Mouse (Mus musculus) midbrain, embryonic 12.5 days (tissue): ENCODE results near the gene Phf7. TPM values are rescaled to one million over a fixed set of nuclear protein-coding genes. Genes with fewer than 3 reads are reported as not detected.

Experiments used
- ATAC-seq: fragments of 200-750 bp; cut with Nextera tagmentation; 2 replicates; pipeline ENCODE4 v1.8.0; 2017; ENCODE audit warnings: low read depth, moderate TSS enrichment, moderate library complexity; ENCODE audit not compliant: low FRiP score
- H3K27ac ChIP-seq: fragments of 300-500 bp; sonication (generic); replicated peaks from 2 replicates; pipeline ENCODE4 v1.5.1; 2016; ENCODE audit warnings: mild to moderate bottlenecking
- H3K27me3 ChIP-seq: fragments of 300-500 bp; sonication (generic); 2 replicates; pipeline ENCODE4 v1.6.1; 2016; ENCODE audit warnings: mild to moderate bottlenecking
- H3K36me3 ChIP-seq: fragments of 300-500 bp; sonication (generic); 2 replicates; pipeline ENCODE4 v1.6.1; 2016
- H3K4me1 ChIP-seq: fragments of 300-500 bp; sonication (generic); 2 replicates; pipeline ENCODE4 v1.6.1; 2016
- H3K4me2 ChIP-seq: fragments of 300-500 bp; sonication (generic); replicated peaks from 2 replicates; pipeline ENCODE4 v1.6.1; 2016; ENCODE audit warnings: mild to moderate bottlenecking, moderate library complexity
- H3K4me3 ChIP-seq: fragments of 300-500 bp; sonication (generic); 2 replicates; pipeline ENCODE4 v1.5.1; 2016; ENCODE audit warnings: mild to moderate bottlenecking
- H3K9ac ChIP-seq: fragments of 300-500 bp; sonication (generic); replicated peaks from 2 replicates; pipeline ENCODE4 v1.6.1; 2016; ENCODE audit warnings: mild to moderate bottlenecking, moderate library complexity
- H3K9me3 ChIP-seq: fragments of 300-500 bp; sonication (generic); 2 replicates; pipeline ENCODE4 v1.6.1; 2016; ENCODE audit warnings: mild to moderate bottlenecking
- WGBS: fragments of 180-500 bp; shearing (Covaris S2); methylation state at CpG from one replicate; pipeline ENCODE4 v1.1.7; 2016; 5-methylcytosine and 5-hydroxymethylcytosine counted together
- polyA plus RNA-seq: library from polyadenylated mRNA; unstranded; fragments of >200 nt; fragmentation: Nextera tagmentation; extraction: Ambion mirVana; gene quantifications from 2 replicates; pipeline ENCODE4 v1.2.1, GENCODE M21; 2016

Gene Phf7
- polyA plus RNA-seq, 1 experiment from 2014 or later, result 12.0 TPM

DNA sequence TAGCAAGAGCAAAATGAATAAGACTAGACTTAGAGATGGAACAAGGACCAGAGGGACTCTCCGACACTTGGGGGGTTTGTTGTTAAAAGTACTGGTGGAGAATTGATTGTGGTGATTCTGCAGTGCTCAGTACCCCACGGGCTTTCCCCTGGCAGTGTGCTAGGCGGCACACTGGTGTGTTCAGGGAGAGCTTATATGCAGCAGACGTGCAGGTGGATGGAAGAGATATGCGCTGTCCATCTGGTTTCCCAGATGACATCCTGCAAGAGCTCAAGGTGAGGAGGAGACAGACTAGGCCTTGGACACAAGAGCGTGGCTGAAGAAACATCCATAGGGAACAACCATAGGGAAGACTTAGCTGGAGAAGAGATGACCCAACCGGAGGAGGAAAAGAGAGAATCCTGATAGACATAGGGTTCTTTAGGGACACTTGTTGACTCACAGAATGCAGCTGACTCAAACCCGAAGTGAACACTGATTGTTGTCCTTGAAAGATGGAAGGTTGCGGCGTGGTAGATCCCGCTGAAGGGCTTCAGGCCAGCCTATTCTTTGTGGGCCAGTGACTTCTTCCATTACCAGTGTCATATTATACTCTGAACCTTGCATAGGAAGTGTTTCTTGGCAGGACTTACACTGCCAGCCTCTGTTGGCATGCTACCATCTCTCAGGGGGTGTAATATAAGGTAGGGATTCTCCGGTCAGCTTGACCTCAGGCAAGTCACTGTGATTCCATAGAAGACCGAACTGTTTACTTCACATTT is 43.9 kb downstream of the Phf7 start:
- Histone ChIP-seq H3K9ac (peak overlapping the region; percentile 51), H3K36me3 (peaks cover 23% of the 10 kb centered on the region), H3K27ac (peak overlapping the region; percentile 83; the same call in 1 of the 2 replicates), H3K9me3 (no peaks in the 10 kb centered on the region), H3K27me3 (no peaks in the 10 kb centered on the region), H3K4me1 (peaks cover 23% of the 10 kb centered on the region), H3K4me2 (peak overlapping the region; percentile 98), H3K4me3 (peak overlapping the region; percentile 81)
- WGBS, result 85% methylated on average over 13 of the region's 13 CpGs
- peak; percentile 14; the same call in 1 of the 2 replicates for ATAC-seq

DNA sequence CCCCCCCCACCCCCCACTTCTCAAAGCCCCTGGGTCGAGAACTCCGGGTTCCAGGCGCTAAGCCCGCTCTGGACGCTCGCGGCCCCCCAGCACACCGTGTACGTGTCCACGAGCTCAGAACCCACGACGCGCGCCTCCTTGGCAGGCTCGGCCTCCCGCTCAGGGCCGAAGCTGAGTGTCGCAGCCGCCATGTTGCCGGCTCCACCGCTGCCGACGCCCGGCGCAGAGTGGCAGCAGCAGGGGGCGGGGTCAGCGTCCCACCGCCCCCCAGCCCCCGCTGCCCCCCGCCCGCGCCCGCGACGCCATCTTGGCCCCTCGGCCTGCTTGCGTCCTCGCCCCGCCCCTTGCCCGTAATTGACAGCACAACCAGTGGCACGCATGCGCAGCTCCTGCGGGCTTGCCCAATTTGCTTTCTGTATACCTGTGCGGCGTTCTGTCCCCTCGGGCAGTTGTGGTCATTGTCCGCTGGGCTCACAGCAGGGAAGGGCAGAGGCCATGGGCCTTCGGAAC is 44.6 kb downstream of the Phf7 start:
- H3K9me3 ChIP-seq, result no peaks in the 10 kb centered on the region
- H3K27me3 ChIP-seq, result no peaks in the 10 kb centered on the region
- H3K4me1 ChIP-seq, result peaks cover 23% of the 10 kb centered on the region
- WGBS, result under 1% methylated on average over 44 of the region's 48 CpGs
- H3K27ac ChIP-seq, result peak overlapping the region; percentile 83
- H3K4me2 ChIP-seq, result peak overlapping the region; percentile 98
- H3K36me3 ChIP-seq, result peaks cover 30% of the 10 kb centered on the region
- peak overlapping the region; percentile 81 for H3K4me3 ChIP-seq
- H3K9ac ChIP-seq, result peak overlapping the region; percentile 93
- ATAC-seq, result peak; percentile 69

DNA sequence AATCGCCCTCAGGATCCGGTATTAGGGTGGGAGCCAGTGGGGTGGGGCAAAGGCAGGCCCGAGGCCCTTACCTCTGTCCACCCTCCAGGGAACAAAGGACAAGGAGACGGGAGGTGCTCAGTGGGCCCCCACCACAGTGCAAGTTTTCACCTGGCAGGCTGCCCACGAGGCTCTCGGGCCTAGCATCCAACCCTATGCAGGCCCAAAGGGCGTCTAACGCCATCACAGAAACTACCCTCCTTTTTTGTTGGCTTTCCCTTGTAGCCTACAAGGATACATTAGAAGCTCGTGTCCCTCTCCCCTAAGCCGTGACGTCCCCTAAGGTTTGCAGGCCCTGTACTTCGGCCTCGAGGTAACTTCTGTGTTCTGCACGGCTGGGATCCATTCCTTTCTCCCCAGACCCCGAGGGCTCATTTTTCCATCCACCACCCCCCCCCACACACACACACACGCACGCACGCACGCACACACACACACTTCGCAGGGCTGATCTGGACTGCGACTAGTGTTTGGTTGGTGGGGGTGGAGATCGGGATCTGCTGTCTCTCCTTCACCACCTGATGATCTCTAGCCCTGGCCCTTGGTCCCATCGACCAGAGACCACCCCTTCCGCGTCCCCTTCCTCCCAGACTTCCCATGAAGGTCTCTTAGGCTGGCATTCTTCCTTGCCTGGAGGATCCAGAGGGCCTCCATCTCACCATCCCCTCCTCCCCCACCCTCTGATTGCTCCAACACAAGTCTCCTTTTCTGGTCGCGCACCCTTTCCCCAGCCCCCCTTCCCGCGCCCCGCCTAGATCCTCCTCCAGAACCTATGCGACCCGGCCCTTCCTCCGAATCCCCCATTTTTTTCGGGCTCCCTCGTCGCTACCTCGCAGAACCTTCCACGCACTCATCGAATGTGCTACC is 45.3 kb downstream of the Phf7 start:
- Histone ChIP-seq H3K4me3 (peak overlapping the region; percentile 81), H3K4me2 (peak overlapping the region; percentile 98), H3K9me3 (no peaks in the 10 kb centered on the region), H3K4me1 (peaks cover 23% of the 10 kb centered on the region), H3K36me3 (peaks cover 37% of the 10 kb centered on the region), H3K27me3 (no peaks in the 10 kb centered on the region), H3K9ac (peak overlapping the region; percentile 93), H3K27ac (peak overlapping the region; percentile 83)
- peak; percentile 67 for ATAC-seq
- WGBS, result 1% methylated on average over 39 of the region's 39 CpGs

DNA sequence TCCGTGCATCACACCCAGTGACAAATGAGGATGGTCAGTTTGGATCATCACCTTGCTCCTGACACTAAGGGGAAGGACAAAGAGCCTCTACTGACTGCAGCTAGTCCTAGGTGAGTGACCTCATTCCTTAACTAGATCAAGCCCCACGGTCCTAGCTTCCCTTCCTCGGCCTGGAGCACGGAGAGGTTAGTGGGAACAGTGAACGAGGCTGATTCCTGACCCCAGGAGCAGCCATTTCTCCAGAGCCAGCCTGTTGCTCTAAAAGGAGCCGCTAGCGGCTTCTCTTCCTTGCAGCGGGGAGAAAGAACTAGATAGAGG is 45.9 kb downstream of the Phf7 start:
- Histone ChIP-seq H3K4me3 (peak overlapping the region; percentile 81), H3K36me3 (peaks cover 43% of the 10 kb centered on the region), H3K9ac (peak overlapping the region; percentile 93), H3K9me3 (no peaks in the 10 kb centered on the region), H3K4me2 (peak overlapping the region; percentile 98), H3K4me1 (peaks cover 23% of the 10 kb centered on the region), H3K27ac (peak overlapping the region; percentile 83), H3K27me3 (no peaks in the 10 kb centered on the region)
- ATAC-seq, result 0 out of 2 replicates have a peak, but pooled peaks have one; percentile 0
- WGBS, result 30% methylated on average over 8 of the region's 8 CpGs

DNA sequence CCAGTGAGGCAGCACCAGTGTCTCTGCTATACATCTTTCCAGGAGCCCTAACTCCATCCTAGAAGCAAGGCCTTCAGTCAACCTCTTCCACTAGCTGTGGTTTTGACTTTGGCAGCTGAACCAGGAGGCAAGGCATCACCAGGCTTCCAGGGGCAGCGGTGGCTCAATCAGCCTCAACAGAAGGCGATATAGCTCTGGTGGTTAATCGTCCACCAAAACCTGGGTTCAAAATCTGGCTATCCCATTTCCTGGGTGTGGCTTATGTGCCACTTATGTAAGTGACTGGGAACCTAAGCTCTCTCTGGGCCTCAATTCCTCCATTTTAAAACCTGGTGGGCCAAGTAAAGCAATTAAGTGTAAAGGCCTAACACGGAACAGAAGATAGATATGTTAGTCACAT is 46.3 kb downstream of the Phf7 start:
- Histone ChIP-seq H3K9me3 (no peaks in the 10 kb centered on the region), H3K27me3 (no peaks in the 10 kb centered on the region), H3K9ac (peak overlapping the region; percentile 93), H3K4me3 (peak overlapping the region; percentile 81), H3K4me2 (peak overlapping the region; percentile 98), H3K4me1 (peaks cover 23% of the 10 kb centered on the region), H3K36me3 (peaks cover 47% of the 10 kb centered on the region), H3K27ac (peak overlapping the region; percentile 83)
- no peak for ATAC-seq
- WGBS, result 82% methylated on average over 4 of the region's 4 CpGs

DNA sequence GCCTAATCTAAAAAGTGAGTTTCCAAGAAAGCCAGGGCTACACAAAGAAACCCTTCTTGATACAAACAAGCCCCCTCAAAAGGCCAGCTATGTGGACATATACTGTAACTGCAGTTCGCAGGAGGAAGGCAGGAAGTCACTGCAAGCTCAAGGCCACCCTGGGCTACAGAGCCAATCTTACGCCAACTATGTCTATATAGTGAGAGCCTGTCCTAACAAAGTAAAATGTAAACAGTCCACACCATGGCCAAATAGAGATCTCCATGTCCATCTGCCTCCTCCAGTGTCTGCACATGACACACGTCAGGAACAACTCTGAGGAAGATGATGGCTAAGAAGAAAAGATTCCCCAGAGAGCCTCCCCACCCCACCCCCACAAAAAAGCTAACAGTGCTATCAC is 51.1 kb downstream of the Phf7 start:
- H3K4me1 ChIP-seq, result peaks cover 18% of the 10 kb centered on the region
- H3K4me2 ChIP-seq, result no peak overlapping the region
- H3K36me3 ChIP-seq, result peaks cover 72% of the 10 kb centered on the region
- H3K27ac ChIP-seq, result no peak overlapping the region
- H3K27me3 ChIP-seq, result no peaks in the 10 kb centered on the region
- H3K9ac ChIP-seq, result no peak overlapping the region
- WGBS, result 86% methylated on average over 3 of the region's 3 CpGs
- ATAC-seq, result no peak
- H3K9me3 ChIP-seq, result no peaks in the 10 kb centered on the region
- H3K4me3 ChIP-seq, result no peak overlapping the region

DNA sequence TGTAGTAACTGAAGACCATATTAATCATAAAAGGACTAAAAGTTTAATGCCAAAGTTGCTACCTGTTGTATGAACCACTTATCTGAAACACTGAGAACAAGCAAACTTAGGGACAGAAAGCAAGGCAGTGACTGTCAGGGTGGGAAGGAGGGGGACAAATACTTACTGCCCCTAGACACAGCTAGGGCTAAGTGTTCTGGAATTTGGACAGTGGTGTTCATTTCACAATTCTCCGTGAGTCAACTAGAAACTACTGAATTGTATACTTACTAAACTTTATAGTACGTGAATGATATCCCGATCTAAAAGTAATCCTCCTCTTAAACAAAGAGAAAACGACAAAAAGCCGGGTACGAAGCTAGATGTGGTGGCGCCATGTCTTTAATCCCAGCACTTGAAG is 51.5 kb downstream of the Phf7 start:
- Histone ChIP-seq H3K36me3 (peaks cover 76% of the 10 kb centered on the region), H3K4me2 (no peak overlapping the region), H3K9ac (no peak overlapping the region), H3K4me1 (peaks cover 14% of the 10 kb centered on the region), H3K9me3 (no peaks in the 10 kb centered on the region), H3K4me3 (no peak overlapping the region), H3K27me3 (no peaks in the 10 kb centered on the region), H3K27ac (no peak overlapping the region)
- no peak for ATAC-seq
- WGBS, result 88% methylated on average over 7 of the region's 7 CpGs

DNA sequence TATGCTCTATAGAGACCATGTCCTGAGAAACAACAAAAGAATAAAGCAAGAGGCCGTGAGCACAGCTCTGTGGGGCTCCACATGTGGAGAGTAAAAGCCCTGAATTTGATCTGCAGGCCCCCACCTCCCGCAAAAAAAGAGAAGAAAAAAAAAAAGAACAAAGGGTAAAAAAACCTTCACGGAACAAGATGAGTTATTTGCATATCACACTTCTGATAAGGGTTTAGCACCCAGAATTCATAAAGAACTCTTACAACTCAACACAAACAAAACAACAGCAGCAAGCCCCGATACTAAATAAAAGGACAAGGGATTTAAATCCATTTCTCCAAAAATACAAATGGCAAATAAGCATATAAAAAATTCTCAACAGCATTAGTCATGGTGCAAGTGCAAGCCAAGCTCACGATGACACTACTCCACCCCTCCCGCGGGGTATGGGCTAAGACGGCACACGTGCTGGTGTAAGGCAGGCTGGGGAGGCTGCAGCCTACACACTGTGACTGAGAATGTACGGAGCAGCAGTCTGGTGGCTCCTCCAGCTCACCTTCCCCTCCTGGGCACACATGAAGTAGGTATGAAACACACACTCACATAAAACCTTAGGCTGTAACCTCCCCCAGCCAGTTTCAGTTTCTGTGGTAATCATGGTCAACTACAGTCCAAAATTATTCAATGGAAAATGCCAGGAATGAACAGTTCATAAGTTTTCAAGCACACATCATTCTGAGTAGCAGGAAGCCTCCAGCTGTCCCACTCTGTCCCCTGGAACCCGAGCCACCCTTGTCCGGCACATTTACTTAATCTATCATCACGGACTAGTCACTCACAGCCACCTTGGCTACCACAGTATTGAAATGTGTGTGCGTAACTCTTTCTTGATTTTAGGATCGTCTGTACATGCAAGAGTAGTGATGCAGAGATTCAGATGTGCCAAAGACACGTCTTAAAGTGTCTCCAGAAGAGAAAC is 53.3 kb downstream of the Phf7 start:
- Histone ChIP-seq H3K9me3 (no peaks in the 10 kb centered on the region), H3K27ac (no peak overlapping the region), H3K4me3 (no peak overlapping the region), H3K4me1 (peaks cover 6% of the 10 kb centered on the region; the same call in 1 of the 2 replicates), H3K36me3 (peaks cover 75% of the 10 kb centered on the region), H3K27me3 (no peaks in the 10 kb centered on the region), H3K4me2 (no peak overlapping the region), H3K9ac (no peak overlapping the region)
- 64% methylated on average over 16 of the region's 16 CpGs for WGBS
- no peak for ATAC-seq

DNA sequence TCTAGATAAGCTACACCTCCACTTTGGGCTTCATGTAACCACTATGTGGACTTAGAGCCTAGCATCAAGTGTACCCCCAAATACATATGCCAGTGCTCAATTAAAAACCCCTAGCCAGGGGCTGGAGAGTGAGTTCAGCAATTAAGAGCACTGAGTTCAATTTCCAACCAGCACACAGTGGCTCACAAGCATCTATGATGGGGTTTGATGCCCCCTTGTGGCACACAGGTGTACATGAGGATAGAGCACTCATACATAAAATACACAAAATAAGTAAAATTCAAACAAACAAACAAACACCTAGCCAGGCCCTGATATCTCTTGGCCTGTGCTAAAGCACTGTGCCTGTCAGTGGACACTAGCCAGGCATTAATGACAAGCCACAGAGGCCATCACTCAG is 55.1 kb downstream of the Phf7 start:
- peaks cover 6% of the 10 kb centered on the region; the same call in 1 of the 2 replicates for H3K4me1 ChIP-seq
- H3K4me3 ChIP-seq, result no peak overlapping the region
- no peaks in the 10 kb centered on the region for H3K27me3 ChIP-seq
- H3K9ac ChIP-seq, result no peak overlapping the region
- no peaks in the 10 kb centered on the region for H3K9me3 ChIP-seq
- H3K27ac ChIP-seq, result no peak overlapping the region
- H3K4me2 ChIP-seq, result no peak overlapping the region
- ATAC-seq, result no peak; the same call in 1 of the 2 replicates
- H3K36me3 ChIP-seq, result peaks cover 75% of the 10 kb centered on the region

DNA sequence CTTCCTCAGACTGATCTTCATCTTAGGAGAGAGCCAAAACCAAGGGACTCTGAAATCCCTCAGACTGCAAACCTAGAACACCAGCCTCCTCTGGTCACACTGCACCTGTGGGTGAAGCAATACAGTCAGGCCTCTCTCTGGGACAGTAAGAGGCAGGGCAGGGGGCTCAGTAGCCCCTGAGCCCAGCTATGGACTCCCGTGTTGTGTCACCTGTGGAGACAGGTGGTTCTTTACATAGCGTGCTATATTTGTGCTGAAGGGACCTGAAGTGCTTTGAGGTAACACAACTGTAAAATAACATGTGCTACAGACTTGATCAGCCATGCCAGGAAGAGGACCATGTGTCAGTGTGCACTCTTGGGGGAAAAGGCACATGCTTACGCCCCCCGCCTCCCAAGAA is 55.6 kb downstream of the Phf7 start:
- WGBS, result 96% methylated on average over 4 of the region's 4 CpGs
- no peak for ATAC-seq
- H3K27me3 ChIP-seq, result no peaks in the 10 kb centered on the region
- no peak overlapping the region for H3K4me2 ChIP-seq
- peaks cover 75% of the 10 kb centered on the region for H3K36me3 ChIP-seq
- H3K27ac ChIP-seq, result no peak overlapping the region
- no peaks in the 10 kb centered on the region for H3K9me3 ChIP-seq
- H3K4me1 ChIP-seq, result peaks cover 6% of the 10 kb centered on the region; the same call in 1 of the 2 replicates
- no peak overlapping the region for H3K4me3 ChIP-seq
- no peak overlapping the region for H3K9ac ChIP-seq

DNA sequence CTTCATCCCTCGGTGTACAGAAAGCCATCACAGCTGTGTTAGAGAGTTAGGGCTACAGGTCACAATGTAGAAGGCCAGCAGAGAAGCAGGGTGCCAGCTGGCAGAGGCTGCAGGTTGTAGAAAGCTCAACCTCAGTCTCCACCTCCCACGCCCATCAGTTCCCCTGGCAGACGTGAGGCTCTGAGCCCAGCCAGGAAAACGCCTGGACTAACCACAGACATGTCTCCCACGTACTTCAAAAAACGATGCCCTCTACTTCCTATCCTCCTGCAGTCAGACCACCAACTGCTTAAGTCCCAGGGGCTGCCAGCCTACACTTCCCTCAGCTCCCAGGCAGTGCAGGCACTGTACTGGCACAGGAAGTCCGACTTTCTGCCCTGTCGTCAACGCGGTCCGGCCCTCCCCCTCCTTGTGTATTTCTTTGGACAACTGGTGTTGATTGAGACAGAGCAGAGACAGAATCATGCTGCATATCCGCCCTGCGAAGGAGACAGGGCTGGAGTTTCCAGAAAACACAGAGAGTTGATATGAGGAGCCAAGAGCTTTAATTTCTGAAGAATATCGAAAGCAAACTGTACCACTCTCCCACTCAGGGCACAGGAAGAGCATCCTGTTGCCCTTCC is 56.1 kb downstream of the Phf7 start:
- Histone ChIP-seq H3K27me3 (no peaks in the 10 kb centered on the region), H3K9ac (no peak overlapping the region), H3K4me1 (peaks cover 6% of the 10 kb centered on the region; the same call in 1 of the 2 replicates), H3K36me3 (peaks cover 75% of the 10 kb centered on the region), H3K4me3 (no peak overlapping the region), H3K9me3 (no peaks in the 10 kb centered on the region), H3K27ac (no peak overlapping the region), H3K4me2 (no peak overlapping the region)
- no peak for ATAC-seq
- WGBS, result 88% methylated on average over 14 of the region's 14 CpGs
